12 mouse cellular contexts compared by ENCODE assay signal in the genomic region with DNA sequence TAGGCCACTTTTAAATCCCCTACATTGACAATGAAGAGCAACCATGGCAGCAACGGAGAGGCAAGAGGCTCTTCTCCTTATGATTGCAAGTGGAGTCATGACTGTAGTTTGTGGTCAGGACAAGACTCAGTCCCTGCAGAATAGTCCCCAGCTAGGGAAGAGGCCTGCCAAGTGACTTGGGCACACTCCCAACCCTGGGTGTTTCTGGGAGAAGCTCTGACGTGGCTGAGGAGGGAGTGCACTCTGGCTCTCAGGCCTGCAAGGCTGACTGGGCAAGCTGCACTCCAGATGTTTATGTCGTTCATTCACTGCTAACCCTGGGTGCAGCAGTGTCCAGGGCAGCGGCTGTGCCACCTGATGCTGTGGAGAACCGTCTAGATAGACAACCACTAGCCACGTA. TPM values are rescaled to one million over a fixed set of nuclear protein-coding genes. Genes with fewer than 3 reads are reported as not detected.
DNase-seq lines count a peak whose midpoint lies in the region; ATAC-seq and TF ChIP-seq lines count a peak whose summit lies in the region.
"Had no signal": no experiment of that assay in that cellular context is flagged by ENCODE, and none has a peak within 500 bp of the region (broad histone marks: within the 10 kb centered on the region; RNA-seq: fewer than 3 reads in every experiment).

No protein-coding gene starts in this region.

- intact Hi-C loops in gastrocnemius, postnatal 14 days (cut with DNase I; ENCODE audit: low total_unique reads), result loop anchor here (5.0 kb wide), 1 partner anchor 143 kb away; no protein-coding TSS in a partner anchor

- H3K27ac ChIP-seq in lung, embryonic 14.5 days (ENCODE audit: low read depth), result no peak overlapping the region
- no peak overlapping the region for H3K27ac ChIP-seq in midbrain, embryonic 15.5 days

- ATAC-seq in lung, embryonic 14.5 days (ENCODE audit: insufficient read depth), result no peak; the same call in 1 of the 2 replicates
- no peak for ATAC-seq in frontal cortex, adult (ENCODE audit: low TSS enrichment)
- ATAC-seq in midbrain, embryonic 15.5 days (replicated peaks), result no peak

- H3K27me3 ChIP-seq in lung, embryonic 14.5 days (ENCODE audit: insufficient read depth, low read length), result no peaks in the 10 kb centered on the region
- no peaks in the 10 kb centered on the region for H3K27me3 ChIP-seq in midbrain, embryonic 15.5 days (replicated peaks)

- no peaks in the 10 kb centered on the region for H3K9me3 ChIP-seq in lung, embryonic 14.5 days (ENCODE audit: low read depth, low read length)
- H3K9me3 ChIP-seq in midbrain, embryonic 15.5 days, result no peaks in the 10 kb centered on the region

- WGBS in lung, embryonic 14.5 days, result 62% methylated on average over 6 of the region's 6 CpGs
- 84% methylated on average over 6 of the region's 6 CpGs for WGBS in midbrain, embryonic 15.5 days

- no peaks in the 10 kb centered on the region for H3K36me3 ChIP-seq in lung, embryonic 14.5 days (ENCODE audit: insufficient read depth)
- H3K36me3 ChIP-seq in midbrain, embryonic 15.5 days (replicated peaks), result no peaks in the 10 kb centered on the region

- DNase-seq in cerebellum, postnatal 10 days, result peak; percentile 40 to 58
- DNase-seq in cerebellum, postnatal 36 days, result no peak
- DNase-seq in NIH3T3 (ENCODE audit: low read depth), result peak; percentile 41
- peak; percentile 89 for DNase-seq in gastrocnemius, postnatal 14 days
- DNase-seq in lung, embryonic 14.5 days, result peak; percentile 72
- no peak for DNase-seq in yolk sac, embryonic 10.5 days (ENCODE audit: low spot score)
- DNase-seq: layer of hippocampus, postnatal 36 days; thymus, adult 2 months had no signal

- no peak for TF ChIP-seq CTCF in lung, embryonic 14.5 days (IDR thresholded peaks at IDR 0.05; ENCODE audit: low read depth)

- no peak overlapping the region for H3K4me2 ChIP-seq in lung, embryonic 14.5 days
- H3K4me2 ChIP-seq in midbrain, embryonic 15.5 days, result no peak overlapping the region

- no peak overlapping the region for H3K9ac ChIP-seq in lung, embryonic 14.5 days
- H3K9ac ChIP-seq in midbrain, embryonic 15.5 days, result no peak overlapping the region

- no peak overlapping the region for H3K4me3 ChIP-seq in lung, embryonic 14.5 days (ENCODE audit: low read depth, low read length)
- no peak overlapping the region for H3K4me3 ChIP-seq in midbrain, embryonic 15.5 days

- no peaks in the 10 kb centered on the region for H3K4me1 ChIP-seq in lung, embryonic 14.5 days (ENCODE audit: insufficient read depth)
- H3K4me1 ChIP-seq in midbrain, embryonic 15.5 days, result no peaks in the 10 kb centered on the region

RNA-seq across cellular contexts. Expression of a gene that starts 15.2 kb away (rescaled TPM):
- total RNA-seq in gastrocnemius, postnatal 14 days (2021), result 1 to 10 TPM; 6.0 to 7.4 TPM
- 1.3 and 1.5 TPM in 2 replicates for polyA plus RNA-seq in lung, embryonic 14.5 days (2014; fragmentation: Nextera tagmentation; extraction: Ambion mirVana)
- 0.81 and 0.89 TPM in 2 replicates for polyA plus RNA-seq in midbrain, embryonic 15.5 days (2015; fragmentation: Nextera tagmentation; extraction: Ambion mirVana)
- total RNA-seq: granulocyte monocyte progenitor cell, adult 5-6 weeks had no signal
- polyA plus RNA-seq: C2C12 had no signal

Comparison
In these comparisons a context has a peak if more than half of its experiments do, and no peak if none do; other contexts are left out.
1. DNase-seq: peak in cerebellum, postnatal 10 days (2 of 2), NIH3T3 (single experiment), gastrocnemius, postnatal 14 days (single experiment) and lung, embryonic 14.5 days (single experiment); none in cerebellum, postnatal 36 days (0 of 2) and yolk sac, embryonic 10.5 days (single experiment).